Mouse (Mus musculus): ENCODE results near the gene Phf12. TPM values are rescaled to one million over a fixed set of nuclear protein-coding genes. Genes with fewer than 3 reads are reported as not detected.

The Phf12 gene
- polyA plus RNA-seq, 1 experiment: 19.3 TPM

DNA sequence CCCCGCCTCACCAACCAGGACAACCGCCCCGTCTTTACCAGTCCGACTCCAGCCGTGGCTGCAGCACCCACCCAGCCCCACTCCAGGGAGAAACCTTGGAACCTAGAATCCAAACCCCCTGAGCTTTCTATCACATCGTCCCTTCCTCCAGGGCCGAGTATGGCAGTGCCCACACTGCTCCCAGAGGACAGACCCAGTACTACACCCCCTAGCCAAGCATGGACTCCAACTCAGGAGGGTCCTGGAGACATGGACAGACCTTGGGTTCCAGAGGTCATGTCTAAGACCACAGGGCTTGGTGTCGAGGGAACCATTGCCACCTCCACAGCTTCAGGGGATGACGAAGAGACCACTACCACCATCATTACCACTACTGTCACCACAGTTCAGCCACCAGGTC lies 28.9 kb upstream of the Phf12 start:
- TF ChIP-seq GATA1 (IDR thresholded peaks at IDR 0.05; ENCODE audit: low read length): no peak
- TF ChIP-seq TAL1 (IDR thresholded peaks at IDR 0.05; ENCODE audit: low read length): no peak
- H3K4me1 ChIP-seq (ENCODE audit: control insufficient read depth): no peaks in the 10 kb centered on the region
- no peaks in the 10 kb centered on the region for H3K9me3 ChIP-seq (ENCODE audit: control insufficient read depth, low read length)

DNA sequence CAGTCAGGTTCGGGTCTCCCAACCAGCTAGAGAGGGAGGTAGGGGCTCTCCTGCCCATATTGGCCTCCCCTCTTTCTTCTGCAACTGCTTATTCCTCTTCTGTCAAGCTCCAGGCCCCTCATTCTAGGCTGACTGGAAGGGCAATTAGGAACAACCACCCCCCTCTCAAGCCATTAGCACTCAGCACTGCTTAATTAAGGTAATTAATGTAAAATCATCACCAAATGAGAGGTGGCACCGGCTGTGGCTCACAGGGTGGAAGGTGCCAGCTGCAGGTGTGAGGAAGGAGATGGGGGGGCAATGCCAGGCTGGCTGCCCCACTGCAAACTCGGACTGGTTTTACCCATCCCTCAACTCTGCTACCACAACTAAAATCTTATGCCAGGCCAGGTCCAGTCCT lies 26.1 kb upstream of the Phf12 start:
- Histone ChIP-seq H3K4me1 (ENCODE audit: control insufficient read depth) (no peaks in the 10 kb centered on the region), H3K9me3 (ENCODE audit: control insufficient read depth, low read length) (no peaks in the 10 kb centered on the region), H3K36me3 (ENCODE audit: control insufficient read depth) (no peaks in the 10 kb centered on the region), H3K27me3 (ENCODE audit: control insufficient read depth) (peaks cover 37% of the 10 kb centered on the region), H3K4me3 (replicated peaks) (no peak overlapping the region)
- TF ChIP-seq GATA1 (IDR thresholded peaks at IDR 0.05; ENCODE audit: low read length) (no peak), TAL1 (IDR thresholded peaks at IDR 0.05; ENCODE audit: low read length) (no peak)

More for the DNA sequence above, 28.9 kb upstream of the Phf12 start:
- Histone ChIP-seq H3K4me3 (replicated peaks) (no peak overlapping the region), H3K27me3 (ENCODE audit: control insufficient read depth) (peaks cover 44% of the 10 kb centered on the region), H3K36me3 (ENCODE audit: control insufficient read depth) (no peaks in the 10 kb centered on the region)

GRCm38 (mm10) chr11:77958268-77958667 lies 24.3 kb upstream of the Phf12 start:
- peaks cover 31% of the 10 kb centered on the region for H3K27me3 ChIP-seq (ENCODE audit: control insufficient read depth)
- TF ChIP-seq GATA1 (IDR thresholded peaks at IDR 0.05; ENCODE audit: low read length): no peak
- no peak for TF ChIP-seq TAL1 (IDR thresholded peaks at IDR 0.05; ENCODE audit: low read length)

DNA sequence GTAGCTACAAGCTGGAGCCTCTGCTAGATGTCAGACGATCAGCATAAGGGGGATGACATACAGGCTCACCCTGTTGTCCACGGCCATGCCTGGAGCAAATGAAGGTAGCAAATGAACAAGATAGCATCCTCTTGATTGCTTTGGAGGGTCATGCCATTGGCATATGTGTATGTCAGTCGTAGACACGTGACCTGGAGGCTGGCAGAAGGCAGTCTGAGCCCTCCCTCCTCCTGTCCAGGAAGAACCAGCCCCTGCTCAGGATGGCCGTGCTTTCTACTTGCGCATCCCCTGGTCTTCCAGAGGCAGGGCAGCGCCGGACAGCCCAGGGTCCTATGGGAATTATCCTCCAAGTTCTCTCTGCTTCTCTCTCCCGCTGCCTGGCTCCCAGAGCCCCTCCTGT lies 23.6 kb upstream of the Phf12 start:
- TF ChIP-seq TAL1 (IDR thresholded peaks at IDR 0.05; ENCODE audit: low read length): no peak
- TF ChIP-seq GATA1 (IDR thresholded peaks at IDR 0.05; ENCODE audit: low read length): no peak
- no peaks in the 10 kb centered on the region for H3K4me1 ChIP-seq (ENCODE audit: control insufficient read depth)
- H3K9me3 ChIP-seq (ENCODE audit: control insufficient read depth, low read length): no peaks in the 10 kb centered on the region
- H3K4me3 ChIP-seq (replicated peaks): no peak overlapping the region
- H3K27me3 ChIP-seq (ENCODE audit: control insufficient read depth): peaks cover 25% of the 10 kb centered on the region
- no peaks in the 10 kb centered on the region for H3K36me3 ChIP-seq (ENCODE audit: control insufficient read depth)

More at GRCm38 (mm10) chr11:77958268-77958667, 24.3 kb upstream of the Phf12 start:
- no peaks in the 10 kb centered on the region for H3K4me1 ChIP-seq (ENCODE audit: control insufficient read depth)
- no peak overlapping the region for H3K4me3 ChIP-seq (replicated peaks)
- H3K9me3 ChIP-seq (ENCODE audit: control insufficient read depth, low read length): no peaks in the 10 kb centered on the region
- no peaks in the 10 kb centered on the region for H3K36me3 ChIP-seq (ENCODE audit: control insufficient read depth)

DNA sequence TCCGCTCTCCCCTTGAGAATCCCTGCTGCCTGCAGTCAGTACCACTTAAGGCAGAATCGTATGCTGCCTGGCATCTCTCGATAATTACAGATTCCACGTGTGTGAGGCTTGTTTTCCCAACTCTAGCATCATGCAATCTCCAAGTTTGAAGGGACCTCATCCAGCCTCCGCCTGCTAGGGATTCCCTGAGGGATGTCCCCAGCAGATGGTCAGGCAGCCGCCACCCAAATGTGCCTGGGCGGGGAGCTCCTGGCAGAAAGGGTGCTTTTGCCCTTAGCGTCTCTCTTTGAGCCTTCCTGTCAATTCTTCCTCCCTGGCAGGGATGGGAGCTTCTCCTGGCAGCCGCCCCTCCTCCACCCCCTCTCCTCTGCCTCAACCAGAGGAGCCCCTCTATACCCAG lies 22.4 kb upstream of the Phf12 start:
- H3K4me3 ChIP-seq (replicated peaks): no peak overlapping the region
- no peaks in the 10 kb centered on the region for H3K9me3 ChIP-seq (ENCODE audit: control insufficient read depth, low read length)
- H3K4me1 ChIP-seq (ENCODE audit: control insufficient read depth): no peaks in the 10 kb centered on the region; the same call in 1 of the 2 replicates
- no peaks in the 10 kb centered on the region for H3K36me3 ChIP-seq (ENCODE audit: control insufficient read depth)
- peaks cover 27% of the 10 kb centered on the region for H3K27me3 ChIP-seq (ENCODE audit: control insufficient read depth)
- no peak for TF ChIP-seq TAL1 (IDR thresholded peaks at IDR 0.05; ENCODE audit: low read length)
- TF ChIP-seq GATA1 (IDR thresholded peaks at IDR 0.05; ENCODE audit: low read length): no peak

DNA sequence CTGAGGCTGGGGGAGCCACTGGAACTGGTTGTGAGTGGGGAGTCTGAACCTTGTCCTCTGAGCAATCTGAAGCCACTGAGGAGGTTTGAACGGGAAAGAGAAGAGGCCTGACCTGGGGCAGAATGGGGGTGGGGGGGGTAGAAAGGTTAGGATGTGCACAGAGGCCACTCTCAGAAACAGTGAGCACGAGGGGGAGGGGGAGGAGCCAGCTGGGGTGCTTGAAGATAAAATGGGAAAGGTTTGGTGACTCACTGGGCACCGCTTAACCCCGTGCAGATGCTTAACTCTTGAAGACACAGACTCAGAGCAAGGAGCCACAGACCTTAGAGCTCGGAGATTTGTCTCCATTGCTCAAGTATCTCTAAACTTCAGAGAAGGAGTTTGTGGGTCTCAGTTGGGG lies 21.7 kb upstream of the Phf12 start:
- Histone ChIP-seq H3K4me3 (replicated peaks) (no peak overlapping the region), H3K4me1 (ENCODE audit: control insufficient read depth) (no peaks in the 10 kb centered on the region; the same call in 1 of the 2 replicates), H3K36me3 (ENCODE audit: control insufficient read depth) (no peaks in the 10 kb centered on the region), H3K27me3 (ENCODE audit: control insufficient read depth) (peaks cover 23% of the 10 kb centered on the region), H3K9me3 (ENCODE audit: control insufficient read depth, low read length) (no peaks in the 10 kb centered on the region)
- TF ChIP-seq GATA1 (IDR thresholded peaks at IDR 0.05; ENCODE audit: low read length): no peak
- no peak for TF ChIP-seq TAL1 (IDR thresholded peaks at IDR 0.05; ENCODE audit: low read length)

GRCm38 (mm10) chr11:77962946-77963345 lies 19.6 kb upstream of the Phf12 start:
- Histone ChIP-seq H3K4me1 (ENCODE audit: control insufficient read depth) (no peaks in the 10 kb centered on the region; the same call in 1 of the 2 replicates), H3K4me3 (replicated peaks) (no peak overlapping the region), H3K9me3 (ENCODE audit: control insufficient read depth, low read length) (no peaks in the 10 kb centered on the region), H3K27me3 (ENCODE audit: control insufficient read depth) (peaks cover 23% of the 10 kb centered on the region), H3K36me3 (ENCODE audit: control insufficient read depth) (no peaks in the 10 kb centered on the region)
- TF ChIP-seq GATA1 (IDR thresholded peaks at IDR 0.05; ENCODE audit: low read length): no peak
- no peak for TF ChIP-seq TAL1 (IDR thresholded peaks at IDR 0.05; ENCODE audit: low read length)

DNA sequence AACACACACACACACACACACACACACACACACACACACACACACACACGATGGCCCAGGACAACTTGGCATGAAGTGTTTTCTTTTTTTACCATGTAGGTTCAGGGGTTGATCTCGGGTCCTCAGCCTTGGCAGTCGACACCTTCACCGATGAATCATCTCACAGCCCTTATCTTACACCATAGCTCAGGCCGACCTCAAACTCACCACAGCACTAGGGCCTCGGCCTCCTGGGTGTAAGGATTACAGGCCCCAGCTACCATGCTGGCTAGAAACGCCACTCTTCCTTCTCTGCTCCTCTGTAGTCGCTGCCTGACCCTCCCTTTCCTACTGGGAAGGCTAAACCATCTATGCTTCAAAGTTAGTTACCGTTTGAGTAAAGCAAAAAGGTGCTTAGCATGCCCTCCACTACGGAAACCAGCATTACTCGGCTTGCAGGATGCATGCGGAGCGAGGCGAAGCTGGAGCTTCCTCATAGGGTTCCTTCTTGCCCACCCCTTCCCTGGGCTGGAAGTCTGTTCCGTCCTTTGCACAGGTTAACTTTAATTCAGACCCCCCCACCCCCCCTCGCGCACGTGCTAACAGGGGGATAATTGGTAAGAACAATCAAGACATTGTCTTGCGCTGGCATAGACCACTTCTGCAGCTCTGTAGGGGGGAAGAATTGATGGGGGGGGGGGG lies 18.0 kb upstream of the Phf12 start:
- H3K27me3 ChIP-seq (ENCODE audit: control insufficient read depth): peaks cover 16% of the 10 kb centered on the region
- H3K4me3 ChIP-seq (replicated peaks): no peak overlapping the region
- TF ChIP-seq GATA1 (IDR thresholded peaks at IDR 0.05; ENCODE audit: low read length) (no peak), TAL1 (IDR thresholded peaks at IDR 0.05; ENCODE audit: low read length) (no peak)
- no peaks in the 10 kb centered on the region for H3K9me3 ChIP-seq (ENCODE audit: control insufficient read depth, low read length)
- H3K36me3 ChIP-seq (ENCODE audit: control insufficient read depth): no peaks in the 10 kb centered on the region
- H3K4me1 ChIP-seq (ENCODE audit: control insufficient read depth): no peaks in the 10 kb centered on the region; the same call in 1 of the 2 replicates

- no peak overlapping the region for H3K4me3 ChIP-seq (replicated peaks)
- no peaks in the 10 kb centered on the region for H3K36me3 ChIP-seq (ENCODE audit: control insufficient read depth)
- H3K9me3 ChIP-seq (ENCODE audit: control insufficient read depth, low read length): 0 out of 2 replicates have a peak, but pooled peaks cover 2% of the 10 kb centered on the region
- peaks cover 15% of the 10 kb centered on the region for H3K27me3 ChIP-seq (ENCODE audit: control insufficient read depth)
- no peaks in the 10 kb centered on the region; the same call in 1 of the 2 replicates for H3K4me1 ChIP-seq (ENCODE audit: control insufficient read depth)
- TF ChIP-seq TAL1 (IDR thresholded peaks at IDR 0.05; ENCODE audit: low read length) (no peak), GATA1 (IDR thresholded peaks at IDR 0.05; ENCODE audit: low read length) (no peak)
These were observed 17.2 kb upstream of the Phf12 start for GRCm38 (mm10) chr11:77965101-77966036.

Measured in erythroblast, embryonic 14.5 days (primary cell).